Mouse (Mus musculus) thymus, adult 2 months (tissue): ENCODE data around the gene Kirrel3.

Experiments used
- CTCF ChIP-seq: fragments of 200-500 bp; IDR thresholded peaks from 2 replicates; pipeline ENCODE4 v1.5.1; 2012; ENCODE audit warnings: mild to moderate bottlenecking, control low read depth, low read length, moderate library complexity, borderline replicate concordance; ENCODE audit not compliant: control insufficient read depth, poor library complexity, insufficient read depth; ENCODE audit errors: extremely low read depth
- POLR2A ChIP-seq: fragments of 200-500 bp; IDR thresholded peaks from 2 replicates; pipeline ENCODE4 v1.6.1; 2012; ENCODE audit warnings: mild to moderate bottlenecking, low read length, control low read depth, moderate library complexity; ENCODE audit not compliant: control insufficient read depth, poor library complexity, insufficient read depth; ENCODE audit errors: extremely low read depth

DNA sequence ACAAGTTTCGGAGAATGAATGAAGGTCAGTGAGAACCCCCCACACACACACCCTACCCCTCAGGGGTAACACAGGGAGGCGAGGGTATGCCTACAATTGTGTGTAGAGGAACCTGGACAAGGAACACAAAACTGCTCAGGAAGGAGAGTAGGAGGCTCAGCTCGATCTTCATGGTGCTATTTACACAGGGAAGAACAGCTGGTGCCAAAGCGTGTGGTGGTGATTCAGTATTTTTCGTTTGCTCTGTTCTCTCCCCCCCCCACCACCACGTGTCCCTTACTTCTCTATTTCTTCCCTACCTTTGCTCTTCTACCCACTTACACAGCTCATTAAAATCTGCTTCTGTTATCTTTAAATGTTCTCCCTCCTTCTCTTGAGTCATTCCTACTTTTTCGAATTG, 426.1 kb downstream of the Kirrel3 start:
- TF ChIP-seq CTCF (no peak), POLR2A (no peak)
